Mouse (Mus musculus): ENCODE data around the gene Kank4. TPM values are rescaled to one million over a fixed set of nuclear protein-coding genes. Genes with fewer than 3 reads are reported as not detected.

Gene Kank4
- polyA plus RNA-seq, 1 experiment from 2014 or later: 0.36 TPM

- peaks cover 14% of the 10 kb centered on the region for H3K4me1 ChIP-seq (ENCODE audit: control insufficient read depth, insufficient read depth, low read length)
- ATAC-seq: no peak
- WGBS: 93% methylated on average over 9 of the region's 9 CpGs
These were observed 23.9 kb downstream of the Kank4 start for GRCm38 (mm10) chr4:98793486-98793885.

DNA sequence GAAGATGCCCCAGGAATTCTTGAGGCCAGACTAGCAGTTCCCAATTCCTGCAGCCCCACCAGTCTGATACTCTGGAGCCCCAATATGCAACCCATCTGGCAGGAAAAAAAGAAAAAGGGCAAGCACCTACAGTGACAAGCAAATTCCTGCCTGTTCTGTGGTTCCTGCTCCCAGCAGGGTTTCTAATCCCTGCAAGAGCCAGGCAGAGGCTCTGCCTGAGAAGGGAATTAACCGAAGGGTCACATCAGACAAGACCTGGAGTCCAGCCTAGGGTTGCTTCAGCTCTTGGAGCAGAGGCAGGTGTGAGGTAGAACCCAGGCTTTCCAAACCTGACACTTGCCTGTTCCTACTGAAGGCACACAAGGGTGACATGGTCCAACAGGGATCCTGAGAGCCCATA is 26.6 kb downstream of the Kank4 start:
- Histone ChIP-seq H3K4me2 (ENCODE audit: low read length) (no peak overlapping the region), H3K9ac (ENCODE audit: low read length) (no peak overlapping the region), H3K4me1 (ENCODE audit: control insufficient read depth, insufficient read depth, low read length) (peaks cover 9% of the 10 kb centered on the region), H3K4me3 (ENCODE audit: low read depth, low read length) (no peak overlapping the region), H3K27ac (ENCODE audit: low read depth, low read length) (no peak overlapping the region), H3K27me3 (replicated peaks; ENCODE audit: control insufficient read depth, insufficient read depth, low read length) (no peaks in the 10 kb centered on the region), H3K9me3 (replicated peaks; ENCODE audit: control insufficient read depth, low read length) (no peaks in the 10 kb centered on the region), H3K36me3 (ENCODE audit: control insufficient read depth, insufficient read depth, low read length) (no peaks in the 10 kb centered on the region)
- 43% methylated on average over 1 of the region's 1 CpGs for WGBS
- DNase-seq (ENCODE audit: low spot score) (no peak), ATAC-seq (no peak)

More at GRCm38 (mm10) chr4:98793486-98793885, 23.9 kb downstream of the Kank4 start:
- no peak for DNase-seq (ENCODE audit: low spot score)
- no peaks in the 10 kb centered on the region for H3K27me3 ChIP-seq (replicated peaks; ENCODE audit: control insufficient read depth, insufficient read depth, low read length)
- no peak overlapping the region for H3K4me2 ChIP-seq (ENCODE audit: low read length)
- H3K9ac ChIP-seq (ENCODE audit: low read length): no peak overlapping the region
- H3K4me3 ChIP-seq (ENCODE audit: low read depth, low read length): no peak overlapping the region
- no peak overlapping the region for H3K27ac ChIP-seq (ENCODE audit: low read depth, low read length)
- no peaks in the 10 kb centered on the region for H3K9me3 ChIP-seq (replicated peaks; ENCODE audit: control insufficient read depth, low read length)
- no peaks in the 10 kb centered on the region for H3K36me3 ChIP-seq (ENCODE audit: control insufficient read depth, insufficient read depth, low read length)

- 4% methylated on average over 10 of the region's 10 CpGs for WGBS
- ATAC-seq: peak; percentile 65
- peak; percentile 77 for DNase-seq (ENCODE audit: low spot score)
- H3K27ac ChIP-seq (ENCODE audit: low read depth, low read length): no peak overlapping the region
- peak overlapping the region; percentile 22 for H3K4me3 ChIP-seq (ENCODE audit: low read depth, low read length)
- H3K9ac ChIP-seq (ENCODE audit: low read length): peak overlapping the region; percentile 33; the same call in 1 of the 2 replicates
- H3K36me3 ChIP-seq (ENCODE audit: control insufficient read depth, insufficient read depth, low read length): no peaks in the 10 kb centered on the region
- H3K4me1 ChIP-seq (ENCODE audit: control insufficient read depth, insufficient read depth, low read length): peaks cover 9% of the 10 kb centered on the region
- H3K9me3 ChIP-seq (replicated peaks; ENCODE audit: control insufficient read depth, low read length): no peaks in the 10 kb centered on the region
- peak overlapping the region; percentile 50 for H3K4me2 ChIP-seq (ENCODE audit: low read length)
- no peaks in the 10 kb centered on the region for H3K27me3 ChIP-seq (replicated peaks; ENCODE audit: control insufficient read depth, insufficient read depth, low read length)
These were observed 27.5 kb downstream of the Kank4 start for GRCm38 (mm10) chr4:98789861-98790311.

GRCm38 (mm10) chr4:98789133-98789765 is 28.1 kb downstream of the Kank4 start:
- WGBS: 43% methylated on average over 7 of the region's 7 CpGs
- Histone ChIP-seq H3K9ac (ENCODE audit: low read length) (peak overlapping the region; percentile 33; the same call in 1 of the 2 replicates), H3K9me3 (replicated peaks; ENCODE audit: control insufficient read depth, low read length) (no peaks in the 10 kb centered on the region), H3K27ac (ENCODE audit: low read depth, low read length) (no peak overlapping the region), H3K27me3 (replicated peaks; ENCODE audit: control insufficient read depth, insufficient read depth, low read length) (no peaks in the 10 kb centered on the region), H3K4me2 (ENCODE audit: low read length) (peak overlapping the region; percentile 50), H3K36me3 (ENCODE audit: control insufficient read depth, insufficient read depth, low read length) (no peaks in the 10 kb centered on the region), H3K4me3 (ENCODE audit: low read depth, low read length) (peak overlapping the region; percentile 22), H3K4me1 (ENCODE audit: control insufficient read depth, insufficient read depth, low read length) (peaks cover 9% of the 10 kb centered on the region)
- ATAC-seq (no peak), DNase-seq (ENCODE audit: low spot score) (peak; percentile 21)

GRCm38 (mm10) chr4:98786281-98786680 is 31.1 kb downstream of the Kank4 start:
- Histone ChIP-seq H3K9ac (ENCODE audit: low read length) (no peak overlapping the region), H3K27me3 (replicated peaks; ENCODE audit: control insufficient read depth, insufficient read depth, low read length) (no peaks in the 10 kb centered on the region), H3K4me1 (ENCODE audit: control insufficient read depth, insufficient read depth, low read length) (peaks cover 9% of the 10 kb centered on the region), H3K4me2 (ENCODE audit: low read length) (no peak overlapping the region), H3K9me3 (replicated peaks; ENCODE audit: control insufficient read depth, low read length) (no peaks in the 10 kb centered on the region), H3K36me3 (ENCODE audit: control insufficient read depth, insufficient read depth, low read length) (no peaks in the 10 kb centered on the region), H3K4me3 (ENCODE audit: low read depth, low read length) (no peak overlapping the region), H3K27ac (ENCODE audit: low read depth, low read length) (no peak overlapping the region)
- WGBS: 13% methylated on average over 3 of the region's 3 CpGs
- no peak for ATAC-seq
- DNase-seq (ENCODE audit: low spot score): no peak

- peaks cover 9% of the 10 kb centered on the region for H3K4me1 ChIP-seq (ENCODE audit: control insufficient read depth, insufficient read depth, low read length)
- DNase-seq (ENCODE audit: low spot score): no peak
These were observed 31.5 kb downstream of the Kank4 start for GRCm38 (mm10) chr4:98785851-98786250.

GRCm38 (mm10) chr4:98778219-98778618 is 39.1 kb downstream of the Kank4 start:
- DNase-seq (ENCODE audit: low spot score) (no peak), ATAC-seq (no peak)
- H3K9ac ChIP-seq (ENCODE audit: low read length): no peak overlapping the region
- H3K4me2 ChIP-seq (ENCODE audit: low read length): peak overlapping the region; percentile 28
- no peaks in the 10 kb centered on the region for H3K9me3 ChIP-seq (replicated peaks; ENCODE audit: control insufficient read depth, low read length)
- no peak overlapping the region for H3K27ac ChIP-seq (ENCODE audit: low read depth, low read length)
- no peaks in the 10 kb centered on the region for H3K27me3 ChIP-seq (replicated peaks; ENCODE audit: control insufficient read depth, insufficient read depth, low read length)
- 0 out of 2 replicates have a peak overlapping the region, but pooled peaks have one; percentile 6 for H3K4me3 ChIP-seq (ENCODE audit: low read depth, low read length)
- H3K4me1 ChIP-seq (ENCODE audit: control insufficient read depth, insufficient read depth, low read length): 0 out of 2 replicates have a peak, but pooled peaks cover 2% of the 10 kb centered on the region
- H3K36me3 ChIP-seq (ENCODE audit: control insufficient read depth, insufficient read depth, low read length): no peaks in the 10 kb centered on the region
- WGBS: 11% methylated on average over 16 of the region's 16 CpGs

More at GRCm38 (mm10) chr4:98785851-98786250, 31.5 kb downstream of the Kank4 start:
- no peak overlapping the region for H3K4me3 ChIP-seq (ENCODE audit: low read depth, low read length)
- H3K36me3 ChIP-seq (ENCODE audit: control insufficient read depth, insufficient read depth, low read length): no peaks in the 10 kb centered on the region
- no peak overlapping the region for H3K4me2 ChIP-seq (ENCODE audit: low read length)
- no peaks in the 10 kb centered on the region for H3K9me3 ChIP-seq (replicated peaks; ENCODE audit: control insufficient read depth, low read length)
- H3K27ac ChIP-seq (ENCODE audit: low read depth, low read length): no peak overlapping the region
- ATAC-seq: no peak
- no peaks in the 10 kb centered on the region for H3K27me3 ChIP-seq (replicated peaks; ENCODE audit: control insufficient read depth, insufficient read depth, low read length)
- H3K9ac ChIP-seq (ENCODE audit: low read length): no peak overlapping the region
- 34% methylated on average over 8 of the region's 8 CpGs for WGBS

- 91% methylated on average over 6 of the region's 6 CpGs for WGBS
- ATAC-seq: no peak
These were observed 39.9 kb downstream of the Kank4 start for GRCm38 (mm10) chr4:98777464-98777863.

GRCm38 (mm10) chr4:98776721-98777427 is 40.5 kb downstream of the Kank4 start:
- H3K4me1 ChIP-seq (ENCODE audit: control insufficient read depth, insufficient read depth, low read length): 0 out of 2 replicates have a peak, but pooled peaks cover 2% of the 10 kb centered on the region
- no peak for DNase-seq (ENCODE audit: low spot score)
- no peak overlapping the region for H3K9ac ChIP-seq (ENCODE audit: low read length)
- no peak overlapping the region for H3K4me2 ChIP-seq (ENCODE audit: low read length)
- H3K27ac ChIP-seq (ENCODE audit: low read depth, low read length): no peak overlapping the region
- ATAC-seq: no peak
- no peaks in the 10 kb centered on the region for H3K36me3 ChIP-seq (ENCODE audit: control insufficient read depth, insufficient read depth, low read length)
- no peaks in the 10 kb centered on the region for H3K9me3 ChIP-seq (replicated peaks; ENCODE audit: control insufficient read depth, low read length)
- 91% methylated on average over 10 of the region's 10 CpGs for WGBS
- H3K4me3 ChIP-seq (ENCODE audit: low read depth, low read length): no peak overlapping the region
- no peaks in the 10 kb centered on the region for H3K27me3 ChIP-seq (replicated peaks; ENCODE audit: control insufficient read depth, insufficient read depth, low read length)

More at GRCm38 (mm10) chr4:98777464-98777863, 39.9 kb downstream of the Kank4 start:
- no peaks in the 10 kb centered on the region for H3K27me3 ChIP-seq (replicated peaks; ENCODE audit: control insufficient read depth, insufficient read depth, low read length)
- H3K4me2 ChIP-seq (ENCODE audit: low read length): no peak overlapping the region
- H3K9ac ChIP-seq (ENCODE audit: low read length): no peak overlapping the region
- no peaks in the 10 kb centered on the region for H3K9me3 ChIP-seq (replicated peaks; ENCODE audit: control insufficient read depth, low read length)
- DNase-seq (ENCODE audit: low spot score): no peak
- H3K4me3 ChIP-seq (ENCODE audit: low read depth, low read length): no peak overlapping the region
- H3K27ac ChIP-seq (ENCODE audit: low read depth, low read length): no peak overlapping the region
- H3K36me3 ChIP-seq (ENCODE audit: control insufficient read depth, insufficient read depth, low read length): no peaks in the 10 kb centered on the region
- H3K4me1 ChIP-seq (ENCODE audit: control insufficient read depth, insufficient read depth, low read length): 0 out of 2 replicates have a peak, but pooled peaks cover 2% of the 10 kb centered on the region

Measured in forebrain, embryonic 14.5 days (tissue).